Mouse (Mus musculus) thymus, adult 18-20 months (tissue): ENCODE measurements at regions not wholly inside any gene's neighbourhood (a gene's known extent, or its start where the extent isn't known, plus 50 kb on each side); places are given as distances from the start of the nearest gene placed in this dataset.

Experiments used
- DNase-seq, 2 experiments: peaks; one replicate each; pipeline ENCODE4 v3.0.0; 2022; ENCODE audit warnings: mixed read lengths in 2 of 2

DNA sequence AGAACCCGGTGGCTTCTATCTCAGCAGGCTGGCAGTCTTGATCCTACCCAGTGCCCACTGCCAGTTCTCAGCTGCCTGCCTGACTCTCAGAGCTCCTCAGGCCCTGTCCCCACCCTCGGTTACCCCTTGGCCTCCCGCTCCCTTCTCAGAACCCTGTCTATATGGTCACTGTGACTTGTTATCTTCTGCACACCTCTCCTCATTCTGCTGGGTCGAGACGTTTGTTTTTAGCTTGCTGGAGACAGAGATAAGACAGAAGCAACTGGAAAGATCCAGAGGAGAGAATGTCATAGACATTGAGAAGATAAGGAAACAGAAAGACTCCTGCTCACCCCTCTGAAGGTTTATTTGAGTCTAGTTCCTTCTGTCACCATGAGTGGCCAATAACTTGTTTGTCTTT lies 53.8 kb upstream of the Phc1 start:
- DNase-seq, result no peak

GRCm38 (mm10) chr6:122393231-122393881 lies 53.0 kb upstream of the Phc1 start:
- no peak for DNase-seq

DNA sequence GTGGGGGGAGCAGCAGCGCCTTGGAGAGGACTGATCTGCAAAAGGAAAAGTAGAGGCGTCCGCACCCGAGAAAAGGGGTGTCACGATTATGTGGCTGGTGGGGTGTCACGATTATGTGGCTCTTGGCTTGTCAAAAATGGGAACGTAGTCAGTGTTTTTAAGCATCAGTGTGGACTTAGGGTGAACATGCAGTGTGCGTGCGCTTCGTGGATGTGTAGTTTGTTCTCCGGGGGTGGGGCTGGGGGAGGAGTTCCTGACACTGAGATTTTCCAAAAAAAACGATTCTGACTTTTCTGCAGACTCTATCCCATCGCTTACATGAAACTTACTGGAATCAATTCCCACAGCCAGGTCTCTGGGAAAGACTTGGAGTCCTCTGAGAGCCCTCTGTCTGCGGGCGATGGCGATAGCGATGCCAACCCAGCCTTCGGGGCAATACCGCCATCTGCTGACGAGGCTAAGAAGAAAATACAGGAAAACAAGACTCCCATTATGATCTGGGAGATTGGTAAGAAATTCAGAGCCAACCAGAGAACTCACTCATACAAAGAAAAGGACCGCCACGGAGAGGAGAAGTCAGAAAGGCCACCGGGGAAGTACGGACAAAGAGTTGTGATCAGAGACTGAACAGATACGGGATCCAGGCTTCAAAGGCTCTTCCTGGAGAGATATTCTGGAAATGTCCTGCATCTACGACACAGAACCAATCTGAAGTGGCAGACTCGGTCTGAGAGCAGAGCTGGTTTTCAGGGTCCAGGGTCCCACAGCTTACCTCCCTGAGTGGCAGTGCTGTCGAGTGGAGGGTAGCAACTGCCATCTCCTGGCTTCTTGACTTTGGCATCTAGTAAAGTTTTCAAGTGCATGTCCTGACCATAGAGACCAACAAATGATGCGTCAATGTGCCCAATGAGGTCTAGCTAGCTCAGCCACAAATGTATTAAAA lies 51.6 kb upstream of the Phc1 start:
- DNase-seq, result peak in 1 of 2 experiments; percentile 5

DNA sequence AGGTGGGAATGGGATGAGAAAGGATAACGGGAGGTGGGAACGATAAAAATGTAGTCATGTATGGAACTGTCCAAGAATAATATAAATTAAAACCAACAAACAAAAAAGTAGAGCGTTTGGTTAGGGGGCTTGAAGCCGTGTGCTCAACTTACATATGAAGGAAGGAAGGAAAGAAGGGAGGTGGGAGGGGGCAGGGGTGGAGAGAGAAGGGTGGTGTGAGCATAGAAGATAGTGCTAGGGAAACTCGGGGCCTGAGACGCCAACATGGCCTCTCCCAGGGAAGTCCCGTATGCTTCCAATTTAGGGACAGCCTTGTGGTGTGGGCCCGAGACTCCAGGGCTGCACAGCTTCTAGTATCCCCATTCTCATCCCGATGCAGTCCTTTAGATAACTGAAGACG lies 50.8 kb upstream of the Phc1 start:
- no peak for DNase-seq

DNA sequence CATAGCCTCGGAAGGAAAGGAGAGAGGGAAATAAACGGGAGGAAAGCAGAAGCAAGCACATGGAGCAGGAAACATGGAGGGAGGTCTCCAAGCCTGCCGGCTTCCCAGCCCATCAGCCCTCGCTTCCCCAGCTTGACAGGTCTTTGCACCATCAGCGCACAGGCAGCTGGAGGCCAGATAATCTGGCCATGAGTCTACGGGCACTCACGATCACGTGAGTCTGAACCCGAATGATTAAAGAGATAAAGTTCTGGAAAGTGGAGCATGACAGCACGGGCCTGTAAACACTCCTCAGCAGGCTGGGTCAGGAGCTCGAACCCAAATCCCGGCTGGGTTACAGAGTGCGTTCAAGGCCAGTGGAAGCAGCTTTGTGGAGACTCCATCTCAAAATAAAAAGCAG lies 50.4 kb upstream of the Phc1 start:
- DNase-seq, result no peak
